Mouse (Mus musculus): ENCODE data around the gene Sdccag8.

Gene Sdccag8

GRCm38 (mm10) chr1:176814591-176815062 is at the start of gene Sdccag8:
Gene Sdccag8, plus strand, starts transcription at chr1:176814660.
- DNase-seq (ENCODE audit: low spot score) = peak; percentile 99

GRCm38 (mm10) chr1:176774533-176774932 is 39.9 kb upstream of the Sdccag8 start:
- no peak for DNase-seq (ENCODE audit: low spot score)

GRCm38 (mm10) chr1:176789326-176789725 is 25.1 kb upstream of the Sdccag8 start:
- DNase-seq (ENCODE audit: low spot score) = no peak

- DNase-seq (ENCODE audit: low spot score) = no peak
Observed at GRCm38 (mm10) chr1:176792175-176792574, 22.3 kb upstream of the Sdccag8 start.

GRCm38 (mm10) chr1:176798673-176799072 is 15.8 kb upstream of the Sdccag8 start:
- DNase-seq (ENCODE audit: low spot score) = no peak

GRCm38 (mm10) chr1:176800728-176801365 is 13.6 kb upstream of the Sdccag8 start:
- peak; percentile 64 for DNase-seq (ENCODE audit: low spot score)

GRCm38 (mm10) chr1:176810161-176810560 is 4.3 kb upstream of the Sdccag8 start:
- DNase-seq (ENCODE audit: low spot score) = no peak

- DNase-seq (ENCODE audit: low spot score) = no peak
Observed at GRCm38 (mm10) chr1:176811892-176812291, 2.6 kb upstream of the Sdccag8 start.

- no peak for DNase-seq (ENCODE audit: low spot score)
Observed at GRCm38 (mm10) chr1:176812491-176813291, 1.8 kb upstream of the Sdccag8 start.

- DNase-seq (ENCODE audit: low spot score) = peak; percentile 71
Observed at GRCm38 (mm10) chr1:176813292-176814035, 996 bp upstream of the Sdccag8 start.

GRCm38 (mm10) chr1:176814036-176814420 is 432 bp upstream of the Sdccag8 start, which contains the start of gene Cep170:
Gene Cep170, minus strand, starts transcription at chr1:176814067.
- DNase-seq (ENCODE audit: low spot score) = peak; percentile 94

GRCm38 (mm10) chr1:176816728-176817127 is 2.3 kb downstream of the Sdccag8 start:
- no peak for DNase-seq (ENCODE audit: low spot score)

GRCm38 (mm10) chr1:176818147-176818546 is 3.7 kb downstream of the Sdccag8 start:
- peak; percentile 64 for DNase-seq (ENCODE audit: low spot score)

GRCm38 (mm10) chr1:176818763-176819162 is 4.3 kb downstream of the Sdccag8 start:
- peak; percentile 94 for DNase-seq (ENCODE audit: low spot score)

GRCm38 (mm10) chr1:176821929-176822328 is 7.5 kb downstream of the Sdccag8 start:
- no peak for DNase-seq (ENCODE audit: low spot score)

GRCm38 (mm10) chr1:176822949-176823348 is 8.5 kb downstream of the Sdccag8 start:
- DNase-seq (ENCODE audit: low spot score) = no peak

- DNase-seq (ENCODE audit: low spot score) = no peak
Observed at GRCm38 (mm10) chr1:176823889-176824288, 9.4 kb downstream of the Sdccag8 start.

GRCm38 (mm10) chr1:176824611-176825010 is 10.2 kb downstream of the Sdccag8 start:
- DNase-seq (ENCODE audit: low spot score) = no peak

GRCm38 (mm10) chr1:176825084-176825483 is 10.6 kb downstream of the Sdccag8 start:
- no peak for DNase-seq (ENCODE audit: low spot score)

- no peak for DNase-seq (ENCODE audit: low spot score)
Observed at GRCm38 (mm10) chr1:176826186-176826585, 11.7 kb downstream of the Sdccag8 start.

- DNase-seq (ENCODE audit: low spot score) = no peak
Observed at GRCm38 (mm10) chr1:176826931-176827330, 12.5 kb downstream of the Sdccag8 start.

- no peak for DNase-seq (ENCODE audit: low spot score)
Observed at GRCm38 (mm10) chr1:176827365-176827764, 12.9 kb downstream of the Sdccag8 start.
